Mouse (Mus musculus): ENCODE results near the gene Creb3.
"Not testable (repeated sequence)": the region's sequence is repeated elsewhere in the genome, so short reads cannot be mapped to it uniquely, and the experiment has no call there.

The Creb3 gene

DNA sequence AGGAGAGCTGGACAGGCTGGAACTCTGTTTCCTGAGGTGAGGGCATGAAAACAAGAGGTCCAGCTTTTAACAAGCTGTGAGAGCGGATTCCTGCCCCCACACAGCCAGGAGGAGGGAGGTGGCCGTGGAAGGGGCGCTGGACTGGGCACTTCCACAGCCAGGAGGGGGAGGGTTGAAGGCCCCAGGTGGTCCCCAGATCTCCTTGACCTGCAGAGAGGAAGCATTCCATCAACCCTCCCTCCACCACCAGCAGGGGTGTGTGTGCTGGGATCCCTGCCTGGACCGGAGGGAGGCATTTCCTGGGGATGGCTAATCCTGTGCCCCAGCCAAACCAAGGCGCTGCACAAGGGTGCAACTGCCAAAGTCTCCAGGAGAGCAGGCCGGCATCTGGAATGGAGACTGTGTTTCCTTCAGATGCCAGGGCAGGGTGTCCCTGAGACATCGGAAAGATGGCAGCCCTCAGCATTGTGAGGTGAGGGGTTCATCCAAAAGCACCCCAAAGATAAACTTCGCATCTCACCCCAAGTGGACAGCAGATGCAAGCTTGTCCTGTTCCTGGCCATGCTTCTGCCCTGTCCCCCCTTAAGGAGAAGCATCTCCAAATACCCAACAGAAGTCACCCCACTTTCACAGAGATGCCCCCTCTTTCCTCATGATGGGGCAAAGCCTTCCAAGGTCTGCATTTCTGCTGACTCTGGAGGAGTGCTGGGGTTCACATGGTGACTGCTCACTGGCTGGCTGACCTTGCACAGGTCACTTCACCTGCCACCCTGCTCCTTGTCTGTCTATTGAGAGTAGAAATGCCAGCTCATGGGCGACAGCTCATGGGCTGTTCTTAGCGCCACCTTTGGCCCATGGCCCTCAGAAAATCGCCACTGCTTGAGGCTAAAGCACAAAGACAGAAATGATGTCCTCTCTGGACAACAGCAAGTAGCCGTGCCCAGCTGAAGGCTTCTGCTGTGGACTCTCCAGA, 22.6 kb downstream of the Creb3 start, which contains the start of gene Msmp:
TSS of gene Msmp (minus strand) at position 51 of the 973 bp plus-strand sequence.
- DNase-seq: peak; percentile 60

GRCm38 (mm10) chr4:43585682-43586081, 23.6 kb downstream of the Creb3 start:
- no peak for DNase-seq

DNA sequence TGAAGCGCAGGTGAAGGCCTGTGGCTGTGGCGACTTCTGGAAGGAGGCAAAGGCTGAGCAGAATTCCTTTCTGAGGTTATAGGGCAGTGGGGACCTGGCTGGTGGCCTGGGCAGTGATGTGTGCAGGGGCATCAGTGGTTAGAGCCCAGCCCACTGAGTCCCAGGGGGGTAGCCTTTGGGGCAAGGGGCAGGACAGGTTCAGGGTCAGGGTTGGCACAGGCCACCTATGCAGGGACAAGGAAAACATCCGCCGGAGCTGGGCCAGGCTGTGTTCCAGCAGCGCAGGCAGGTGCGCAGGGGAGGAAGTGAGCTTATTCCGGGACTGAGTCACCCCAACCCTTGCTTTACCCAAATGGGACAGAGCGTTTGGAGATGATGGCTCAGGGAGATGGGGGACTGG, 24.3 kb downstream of the Creb3 start:
- peak; percentile 89 for DNase-seq

DNA sequence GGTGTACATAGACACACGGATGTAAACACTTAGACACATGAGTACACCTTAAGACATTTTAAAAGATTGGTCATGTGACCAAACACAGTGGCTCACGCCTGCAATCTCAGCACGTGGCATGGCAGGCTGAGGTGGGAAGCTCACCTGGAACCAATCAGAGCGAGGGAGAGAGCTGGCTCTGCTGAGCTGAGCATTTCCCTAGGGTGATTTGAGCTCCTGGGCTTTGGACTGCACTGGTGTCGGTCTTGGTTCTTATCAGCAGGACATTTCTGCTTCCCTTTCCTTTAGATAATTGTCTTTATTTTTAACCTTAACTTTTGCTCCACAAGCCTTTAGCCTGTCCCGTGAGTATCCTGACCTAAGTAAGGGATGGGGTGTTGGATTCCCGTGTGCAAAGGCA, 25.5 kb downstream of the Creb3 start:
- DNase-seq: peak; percentile 46

GRCm38 (mm10) chr4:43591543-43591942, 29.4 kb downstream of the Creb3 start:
- DNase-seq: no peak

- DNase-seq: no peak
Observed at GRCm38 (mm10) chr4:43591961-43592360, 29.8 kb downstream of the Creb3 start.

- no peak for DNase-seq
Observed at GRCm38 (mm10) chr4:43593453-43593852, 31.3 kb downstream of the Creb3 start.

DNA sequence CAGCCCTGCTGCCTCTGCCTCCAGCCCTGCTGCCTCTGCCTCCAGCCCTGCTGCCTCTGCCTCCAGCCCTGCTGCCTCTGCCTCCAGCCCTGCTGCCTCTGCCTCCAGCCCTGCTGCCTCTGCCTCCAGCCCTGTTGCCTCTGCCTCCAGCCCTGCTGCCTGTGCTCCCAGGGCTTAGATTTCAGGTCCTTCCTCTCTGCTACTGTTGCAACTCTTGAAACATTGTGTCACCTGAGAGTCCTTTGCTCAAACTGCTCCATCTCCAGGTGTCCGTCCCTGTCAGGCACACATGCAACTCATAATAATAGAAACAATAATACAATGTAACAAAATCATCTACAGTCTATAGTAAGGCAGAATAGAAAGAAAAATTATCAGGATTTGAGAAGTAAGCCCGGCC, 34.5 kb downstream of the Creb3 start:
- not testable (repeated sequence) for DNase-seq

- DNase-seq: no peak
Observed at GRCm38 (mm10) chr4:43598200-43598599, 36.1 kb downstream of the Creb3 start.

GRCm38 (mm10) chr4:43598650-43599380, 36.7 kb downstream of the Creb3 start:
- DNase-seq: no peak

DNA sequence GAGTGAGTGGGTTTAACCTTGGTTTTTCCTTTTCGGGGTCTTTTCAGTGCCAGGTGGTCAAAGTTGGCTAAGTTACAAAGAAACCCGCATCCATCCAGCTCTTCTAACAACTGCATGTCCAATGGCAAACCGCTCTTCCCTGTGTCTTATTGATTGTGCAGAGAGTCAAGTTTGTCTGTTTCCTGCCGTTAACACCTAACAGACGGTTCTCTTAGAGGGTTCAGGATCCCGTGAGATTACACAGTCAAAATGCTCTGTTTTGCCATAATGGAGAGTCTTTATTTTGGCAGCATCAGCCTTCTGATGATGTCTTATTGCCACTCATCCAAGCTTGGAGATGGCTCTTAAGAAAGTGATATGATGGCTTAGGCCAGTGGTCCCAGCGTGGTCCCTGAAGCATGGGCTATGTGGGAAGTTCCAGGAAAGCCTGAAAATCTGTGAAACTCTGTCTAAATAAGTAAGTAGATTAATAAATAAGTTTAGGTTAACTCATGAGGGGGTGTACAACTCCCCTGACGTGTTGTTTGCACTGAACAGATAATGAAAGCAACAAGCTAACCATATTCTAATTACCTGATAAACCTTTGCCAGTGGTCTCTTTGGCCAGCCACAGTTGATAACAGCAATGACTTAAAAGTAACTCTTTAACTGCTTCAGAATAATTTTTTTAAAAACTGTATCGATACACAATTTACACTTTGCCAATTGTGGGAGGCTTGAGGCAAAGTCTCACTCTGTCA, 38.2 kb downstream of the Creb3 start:
- DNase-seq: no peak

DNA sequence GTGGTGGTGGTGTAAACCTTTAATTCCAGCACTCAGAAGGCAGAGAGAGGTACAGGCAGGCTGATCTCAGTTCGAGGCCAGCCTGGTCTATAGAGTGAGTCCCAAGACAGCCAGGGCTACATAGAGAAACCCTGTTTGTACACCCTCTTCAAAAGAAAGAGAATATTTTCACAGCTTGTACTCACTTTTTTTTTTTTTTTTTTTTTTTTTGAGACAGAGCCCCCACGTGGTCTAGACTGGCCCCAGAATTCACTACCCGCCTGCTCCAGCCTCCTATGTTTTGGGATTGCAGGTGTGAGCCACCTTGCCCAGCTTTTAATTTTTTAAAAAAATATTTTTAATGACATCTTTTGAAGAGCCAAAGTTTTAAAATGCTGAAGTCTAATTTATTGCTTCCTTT, 42.0 kb downstream of the Creb3 start:
- no peak for DNase-seq

- DNase-seq: no peak
Observed at GRCm38 (mm10) chr4:43604751-43605685, 42.9 kb downstream of the Creb3 start.

DNA sequence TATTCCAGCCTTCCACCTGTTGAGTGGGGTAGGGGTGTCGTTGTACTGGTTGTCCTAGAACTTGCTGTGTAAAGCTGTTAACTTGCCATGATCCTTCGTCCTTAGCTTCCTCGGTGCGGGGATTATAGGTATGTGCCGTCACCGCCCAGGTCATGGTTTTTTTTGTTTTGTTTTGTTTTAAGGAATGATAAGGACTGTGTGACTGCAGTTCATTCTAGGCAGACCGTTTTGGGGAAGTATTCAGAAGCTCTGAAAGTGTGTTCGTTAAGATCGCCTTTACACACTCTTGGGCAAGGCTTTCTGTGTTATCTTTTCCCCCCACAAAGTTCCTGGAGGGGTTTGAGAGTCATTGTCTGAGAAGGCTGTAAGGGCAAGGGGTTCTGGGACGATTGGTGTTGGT, 50.4 kb downstream of the Creb3 start:
- no peak for DNase-seq

- no peak for DNase-seq
Observed at GRCm38 (mm10) chr4:43613060-43613730, 51.1 kb downstream of the Creb3 start.

Data from kidney, adult 11 months (tissue).